Mouse (Mus musculus) testis, postnatal 14 days (tissue): ENCODE data around the gene Zbed6.
A peak's percentile ranks its signal among the peaks of the same experiment; 100 is the strongest.

ENCODE experiments used
- DNase-seq: peaks from one replicate; pipeline ENCODE4 v3.0.0; 2021; ENCODE audit warnings: low spot score

Gene Zbed6

DNA sequence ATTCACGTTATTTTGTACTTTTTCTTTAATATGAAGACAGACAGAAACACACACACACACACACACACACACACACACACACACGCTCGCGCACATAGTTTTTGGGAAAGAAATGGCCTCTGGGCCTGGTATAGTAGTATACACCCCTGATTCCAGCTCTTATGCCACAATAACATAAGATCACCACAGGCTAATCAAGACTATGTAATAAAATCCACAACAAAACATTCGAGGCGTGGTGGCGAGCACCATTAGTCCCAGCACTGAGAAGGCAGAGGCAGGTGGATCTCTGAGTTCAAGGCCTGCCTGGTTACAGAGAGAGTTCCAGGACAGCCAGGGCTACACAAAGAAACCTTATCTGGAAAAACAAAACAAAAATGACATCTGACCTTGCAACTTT is 2.3 kb upstream of the Zbed6 start:
- DNase-seq, result no peak

DNA sequence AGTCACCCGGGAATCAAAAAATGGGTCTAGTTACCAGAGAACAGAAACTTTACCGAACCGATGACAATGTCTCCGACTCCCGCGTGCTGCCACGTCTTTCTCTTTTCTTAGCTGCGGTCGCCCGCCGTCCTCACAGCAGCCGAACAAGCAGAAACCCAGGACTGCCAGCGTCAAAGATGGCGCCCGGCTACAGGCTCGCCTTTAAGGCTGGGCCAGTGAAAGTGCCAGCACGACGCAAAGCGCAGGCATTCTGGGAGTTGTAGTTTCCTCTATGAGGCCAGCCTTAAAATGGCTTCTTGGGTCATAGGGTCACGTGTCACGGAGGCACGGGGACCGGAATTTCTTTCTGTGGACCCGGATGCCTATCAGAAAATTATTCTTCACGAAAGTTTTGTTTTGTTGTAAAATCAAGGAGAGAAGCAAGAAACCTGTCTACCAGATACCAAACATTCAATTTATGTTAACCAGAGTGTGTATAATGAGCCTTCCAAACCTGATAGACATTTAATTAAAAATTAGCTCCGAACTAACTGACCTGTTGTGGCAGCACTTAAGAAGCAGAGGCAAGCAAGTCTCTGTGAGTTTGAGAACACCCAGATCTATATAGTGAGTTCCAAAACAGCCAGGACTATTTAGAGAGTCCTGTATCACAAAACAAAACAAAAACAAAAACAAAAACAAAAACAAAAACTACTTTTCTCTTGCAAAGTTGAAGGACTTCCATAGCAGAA is 683 bp upstream of the Zbed6 start, which contains the start of gene Gm38394:
Gene Gm38394, minus strand, starts transcription at position 116 of the 731 bp plus-strand sequence.
- DNase-seq, result peak; percentile 94

DNA sequence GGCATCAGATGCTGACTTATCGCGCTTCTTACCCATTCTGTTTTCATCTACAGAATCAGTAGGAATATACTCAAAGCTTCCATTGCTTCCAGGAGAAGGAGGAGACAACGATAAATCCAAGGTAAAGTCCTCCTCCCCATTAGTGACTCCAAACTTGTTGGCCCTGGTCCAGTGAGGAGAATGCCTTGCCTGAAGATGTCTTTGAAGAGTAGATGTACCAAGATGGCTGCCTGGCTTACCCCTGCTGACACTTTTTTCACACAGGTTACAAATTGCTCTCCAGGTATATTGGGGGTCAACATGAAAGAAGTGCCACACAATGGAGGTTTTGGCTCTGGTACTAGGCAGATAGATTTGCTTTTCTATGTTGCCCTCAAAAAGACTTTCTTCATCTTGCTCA is 1.8 kb downstream of the Zbed6 start:
- no peak for DNase-seq

DNA sequence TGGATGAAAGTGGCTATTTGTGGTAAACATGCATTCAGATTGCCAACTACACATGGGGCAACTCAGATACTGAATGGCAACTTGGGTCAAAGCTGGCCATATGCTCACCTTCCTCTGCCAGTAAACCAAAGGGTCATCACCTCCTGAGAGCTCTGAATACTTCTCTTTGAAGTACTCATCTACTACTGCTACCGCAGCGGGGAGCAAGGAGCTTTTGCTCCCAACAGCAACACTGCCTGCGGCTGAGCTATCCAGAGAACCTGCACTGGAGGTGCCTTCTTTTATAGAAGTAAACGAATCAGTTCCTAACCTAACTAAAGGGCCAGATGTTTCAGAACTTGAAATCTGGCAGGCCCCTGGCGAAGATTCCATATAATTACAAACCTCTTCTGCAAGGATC is 3.9 kb downstream of the Zbed6 start:
- DNase-seq, result no peak

DNA sequence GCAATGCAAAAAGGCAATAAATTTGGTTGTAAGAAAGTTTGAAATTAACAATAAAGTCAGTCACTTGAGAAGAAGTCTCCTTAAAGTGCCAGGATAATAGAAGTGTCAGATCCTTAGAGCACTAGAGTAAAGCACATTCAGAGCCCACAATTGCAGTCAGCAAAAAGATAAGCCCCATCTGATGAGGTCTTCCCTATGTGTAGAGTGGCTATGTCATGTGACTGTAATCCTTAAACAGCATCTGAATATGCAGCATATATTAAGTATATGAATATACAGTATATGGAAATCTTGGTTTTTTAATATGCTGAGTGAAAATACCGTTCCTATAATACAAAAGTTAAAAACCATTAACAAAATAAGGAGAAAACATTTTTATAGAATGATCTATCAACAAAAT is 7.7 kb downstream of the Zbed6 start:
- DNase-seq, result no peak

DNA sequence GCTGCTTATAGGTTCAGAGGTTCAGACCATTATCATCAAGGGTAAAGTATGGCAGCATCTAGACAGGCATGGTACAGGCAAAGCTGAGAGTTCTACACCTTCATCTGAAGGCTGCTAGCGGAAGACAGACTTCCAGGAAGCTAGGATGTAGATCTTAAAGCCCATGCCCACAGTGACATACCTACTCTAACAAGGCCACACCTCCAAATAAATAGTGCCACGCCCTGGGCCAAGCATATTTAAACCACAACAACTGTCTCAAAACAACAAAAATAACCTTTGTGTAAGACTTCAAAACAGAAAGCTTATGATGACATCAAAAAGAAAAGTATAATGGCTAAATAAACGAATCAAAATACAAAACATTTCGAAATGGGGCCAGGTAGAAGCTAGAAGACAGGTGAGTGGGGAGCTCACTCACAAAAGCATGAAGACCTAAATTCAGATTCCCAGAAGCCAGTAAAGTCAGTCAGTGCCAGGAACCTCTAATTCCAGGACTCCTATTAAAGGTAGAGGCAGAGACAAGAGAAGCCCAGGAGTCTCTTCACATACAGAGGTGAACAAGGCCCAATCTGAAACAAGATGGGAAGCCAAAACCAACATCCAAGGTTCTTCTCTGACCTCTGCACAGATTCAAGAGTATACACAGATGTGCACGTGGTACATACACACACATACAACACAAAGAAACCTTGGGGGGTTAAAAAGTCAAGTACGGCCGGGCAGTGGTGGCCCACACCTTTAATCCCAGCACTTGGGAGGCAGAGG is 10.2 kb downstream of the Zbed6 start:
- no peak for DNase-seq

DNA sequence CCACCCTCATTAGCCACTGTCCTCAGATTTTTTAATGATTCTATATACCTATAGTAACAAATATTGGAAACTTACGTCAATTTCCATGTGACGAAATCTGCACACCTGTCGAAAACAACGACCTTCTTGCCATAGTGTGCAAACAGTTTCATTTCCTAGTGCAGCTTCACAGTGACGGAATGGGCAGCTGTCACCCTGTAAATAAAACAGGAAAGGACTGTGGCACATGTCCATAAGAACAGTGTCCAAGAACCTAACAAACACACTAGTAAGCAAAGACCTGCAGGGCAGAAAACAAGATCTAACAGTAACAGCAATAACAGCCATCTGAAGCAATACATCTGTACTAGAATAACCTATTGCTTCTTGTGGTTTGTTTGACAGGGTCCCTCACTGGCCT is 15.0 kb downstream of the Zbed6 start:
- DNase-seq, result no peak

DNA sequence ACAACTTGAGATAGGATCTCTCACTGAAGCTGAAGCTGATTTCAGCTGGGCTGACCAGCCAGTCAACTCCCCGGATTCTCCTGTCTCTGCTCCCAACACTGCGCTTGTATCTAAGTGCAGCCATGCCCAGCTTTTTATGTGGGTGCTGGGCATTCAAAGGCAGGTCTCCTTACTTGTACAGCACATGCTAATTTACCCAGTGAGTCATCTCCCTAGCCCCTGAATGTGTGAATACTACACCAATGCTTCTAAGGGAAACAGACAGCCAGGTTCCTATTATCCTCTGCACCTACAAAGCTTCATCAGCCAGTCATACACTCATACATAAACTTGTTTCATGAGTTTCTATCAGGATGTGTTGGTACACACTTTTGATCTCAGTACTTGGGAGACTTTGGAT is 19.5 kb downstream of the Zbed6 start:
- DNase-seq, result no peak

DNA sequence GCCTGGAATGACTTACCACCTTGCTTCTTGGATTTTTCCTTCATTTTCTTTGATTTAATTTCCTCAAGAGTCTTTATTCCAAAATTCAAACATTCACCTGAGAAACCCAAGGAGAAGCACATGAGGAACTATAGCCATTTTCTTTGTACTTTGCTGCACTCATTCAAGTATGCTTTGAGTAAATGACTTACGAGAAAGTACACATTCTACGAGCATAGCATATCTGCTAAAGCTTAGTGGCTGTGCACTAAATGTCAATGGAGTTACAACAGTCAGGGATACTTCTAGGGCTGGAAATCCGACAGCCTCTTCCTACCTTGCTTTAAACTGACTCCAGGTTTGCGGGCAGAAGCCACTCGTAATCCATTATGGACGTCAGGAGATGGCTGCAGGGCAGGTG is 22.2 kb downstream of the Zbed6 start:
- DNase-seq, result no peak

DNA sequence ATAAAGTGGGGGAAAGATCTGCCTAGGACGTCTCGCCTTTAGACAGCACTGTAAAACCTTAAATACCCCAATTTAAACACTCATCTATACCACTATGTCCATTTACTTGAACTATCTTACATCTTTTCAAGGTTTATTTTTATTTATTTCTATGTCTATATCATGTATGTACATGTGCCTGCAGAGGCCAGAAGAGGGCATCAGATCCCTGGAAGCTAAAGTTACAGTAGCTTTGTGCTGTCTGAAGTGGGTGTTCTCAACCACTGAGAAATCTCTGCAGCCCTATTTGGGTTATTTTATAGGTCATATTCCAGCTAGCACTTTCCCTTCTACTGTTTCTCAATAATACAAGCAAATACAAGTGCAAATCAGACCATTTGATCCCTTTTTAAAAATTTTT is 28.5 kb downstream of the Zbed6 start:
- DNase-seq, result no peak

DNA sequence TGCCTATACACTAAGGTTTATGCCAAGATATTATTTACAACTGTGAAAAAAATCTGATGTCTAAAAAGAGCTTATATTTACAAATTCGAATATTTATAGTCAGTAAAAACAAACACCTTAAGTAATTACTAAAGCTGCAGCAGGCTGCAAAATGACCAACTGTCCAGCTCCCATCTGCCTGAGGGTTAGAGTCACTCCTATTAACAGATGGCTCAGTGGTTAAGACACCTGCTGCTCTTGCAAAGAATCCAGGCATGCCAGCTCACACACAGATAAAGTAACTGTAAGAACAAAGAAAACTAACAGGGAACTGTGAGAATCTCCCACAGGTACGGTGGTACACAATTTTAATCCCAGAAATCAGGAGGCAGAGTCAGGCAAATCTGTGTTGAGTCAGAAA is 35.6 kb downstream of the Zbed6 start:
- no peak for DNase-seq

DNA sequence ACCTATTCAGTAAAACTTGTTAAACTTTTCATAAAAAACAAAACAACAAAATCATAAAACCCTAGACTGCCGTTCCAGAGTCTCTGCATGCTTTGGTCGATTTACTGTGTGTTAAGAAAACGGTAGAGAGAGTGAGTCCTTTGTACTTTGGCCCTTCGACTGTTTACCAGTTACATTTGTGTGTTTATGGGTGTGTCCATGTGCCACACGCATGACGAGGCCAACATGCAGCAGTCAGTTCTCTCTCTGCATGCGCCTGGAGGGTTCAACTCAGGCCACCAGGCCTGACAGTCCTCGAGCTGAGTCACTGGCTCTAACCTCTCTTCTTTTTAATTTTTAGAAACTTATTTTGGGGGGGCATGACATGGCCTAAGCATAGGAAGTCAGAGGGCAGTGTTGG is 42.4 kb downstream of the Zbed6 start:
- DNase-seq, result no peak

DNA sequence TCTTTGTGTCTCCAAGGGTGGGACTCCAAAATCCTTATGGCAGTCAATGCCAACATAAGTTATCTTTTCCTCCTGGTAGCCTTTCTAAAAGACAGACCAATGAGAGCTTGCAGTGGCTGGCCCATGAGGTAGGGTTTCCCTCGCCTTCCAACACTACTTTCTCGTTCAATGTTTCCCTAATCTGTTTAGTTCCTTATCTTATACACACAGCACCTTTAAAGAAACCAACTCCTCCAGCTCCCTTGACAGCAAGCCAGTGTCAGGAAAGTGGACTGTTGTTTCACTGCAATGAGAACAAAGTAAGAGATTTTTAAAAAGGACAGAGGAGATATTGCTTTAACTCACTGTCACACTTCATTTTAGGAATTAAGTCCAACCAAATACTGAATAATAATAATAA is 42.8 kb downstream of the Zbed6 start:
- no peak for DNase-seq

DNA sequence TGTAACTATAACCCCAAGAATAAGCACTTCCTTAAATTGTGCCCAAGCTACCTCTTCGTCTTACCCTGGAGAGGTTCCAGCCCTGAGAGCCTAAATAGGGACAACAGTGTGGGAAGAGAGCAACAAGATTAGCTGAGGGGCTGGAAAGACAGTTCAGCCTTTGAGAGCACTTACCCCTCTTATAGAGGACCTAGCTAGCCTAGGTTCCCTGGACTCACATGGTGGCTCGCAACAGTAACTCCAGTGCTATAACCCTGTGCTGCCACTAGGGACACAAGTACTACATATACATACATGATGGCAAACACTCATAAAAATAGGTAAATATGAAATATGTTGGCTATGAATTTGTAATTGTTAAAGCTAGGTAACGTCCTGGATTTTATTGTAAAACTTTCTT is 46.9 kb downstream of the Zbed6 start:
- DNase-seq, result no peak

DNA sequence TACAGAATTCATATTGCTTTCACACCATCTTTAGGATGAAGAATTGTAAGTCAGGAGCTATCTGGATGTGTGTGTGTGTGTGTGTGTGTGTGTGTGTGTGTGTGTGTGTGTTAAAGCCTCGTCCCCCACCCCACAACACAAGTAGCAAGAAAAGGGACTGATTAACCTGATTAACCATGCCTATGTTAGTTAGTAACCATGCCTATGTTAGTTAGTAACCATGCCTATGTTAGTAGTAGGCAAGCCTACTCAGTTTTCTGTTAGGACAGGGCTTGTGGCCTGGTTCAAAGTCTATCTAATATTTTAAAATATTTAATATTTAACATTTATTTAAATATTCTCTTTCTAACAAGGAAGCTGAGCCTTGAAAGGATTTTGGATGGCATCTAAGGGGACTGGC is 49.2 kb downstream of the Zbed6 start:
- no peak for DNase-seq

DNA sequence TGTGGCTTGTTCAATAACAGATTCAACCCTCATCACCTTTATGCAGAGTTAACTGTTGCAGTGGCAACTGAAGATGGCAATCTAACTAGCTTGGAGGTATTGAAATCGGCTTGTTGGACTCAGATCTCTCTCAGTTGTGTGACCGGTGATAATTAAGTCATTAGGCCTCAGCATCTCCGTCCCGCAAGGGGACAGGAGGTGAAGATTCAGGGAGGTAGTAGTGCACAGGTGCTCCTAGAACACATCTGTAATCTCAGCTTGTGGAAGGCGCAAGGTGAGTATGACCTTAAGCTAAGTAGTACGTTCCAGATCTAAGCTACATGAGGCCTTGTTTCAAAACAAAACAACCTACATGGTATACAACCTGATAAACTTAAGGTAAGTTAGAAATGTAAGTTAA is 50.1 kb downstream of the Zbed6 start:
- no peak for DNase-seq

DNA sequence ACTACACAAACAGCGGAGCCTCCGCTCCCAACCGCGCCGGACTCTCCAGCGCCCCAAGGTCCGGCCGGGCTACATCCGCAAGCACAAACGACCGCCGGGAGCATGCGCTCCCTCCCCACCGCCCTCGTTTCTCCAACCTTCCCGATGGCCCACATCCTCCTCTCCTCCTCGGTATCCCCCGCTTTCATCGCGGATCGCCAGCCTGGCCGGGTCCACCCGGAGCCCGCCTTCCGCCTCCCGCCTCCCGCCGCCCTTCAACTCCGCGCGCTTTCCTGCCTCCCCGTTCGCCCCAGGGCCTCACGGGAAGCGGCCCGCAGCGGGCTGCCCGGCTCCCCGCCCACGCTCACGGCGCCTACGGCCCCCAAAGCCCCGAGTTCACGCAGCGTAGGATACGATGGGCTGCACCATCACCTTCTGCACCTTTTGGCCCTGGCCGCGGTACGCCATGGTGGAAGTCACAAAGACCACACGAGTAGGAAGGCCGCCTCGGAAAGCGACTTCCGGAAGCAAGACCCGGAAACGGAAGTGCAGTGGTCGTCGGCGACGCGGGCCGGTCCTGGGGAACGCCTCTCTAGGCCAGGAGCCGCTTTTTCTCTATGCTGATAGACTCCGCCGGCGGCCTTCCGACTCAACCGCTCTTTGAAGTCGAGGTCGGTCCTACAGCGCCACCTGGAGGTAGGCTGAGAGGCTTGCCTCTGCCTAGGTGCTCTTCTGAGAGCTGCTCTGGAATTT is 50.7 kb downstream of the Zbed6 start, which contains the start of gene Snrpe:
Gene Snrpe, minus strand, starts transcription at position 521 of the 732 bp plus-strand sequence.
- DNase-seq, result peak; percentile 97
